Mouse (Mus musculus): Measurements from ENCODE around the gene Tmem165.

The Tmem165 gene

GRCm38 (mm10) chr5:76175051-76175450, 8.6 kb upstream of the Tmem165 start:
- DNase-seq, result no peak

- DNase-seq, result no peak
These were observed 7.3 kb upstream of the Tmem165 start for GRCm38 (mm10) chr5:76176411-76176810.

GRCm38 (mm10) chr5:76176841-76177240, 6.8 kb upstream of the Tmem165 start:
- DNase-seq, result no peak

GRCm38 (mm10) chr5:76177664-76178063, 6.0 kb upstream of the Tmem165 start:
- DNase-seq, result no peak

DNA sequence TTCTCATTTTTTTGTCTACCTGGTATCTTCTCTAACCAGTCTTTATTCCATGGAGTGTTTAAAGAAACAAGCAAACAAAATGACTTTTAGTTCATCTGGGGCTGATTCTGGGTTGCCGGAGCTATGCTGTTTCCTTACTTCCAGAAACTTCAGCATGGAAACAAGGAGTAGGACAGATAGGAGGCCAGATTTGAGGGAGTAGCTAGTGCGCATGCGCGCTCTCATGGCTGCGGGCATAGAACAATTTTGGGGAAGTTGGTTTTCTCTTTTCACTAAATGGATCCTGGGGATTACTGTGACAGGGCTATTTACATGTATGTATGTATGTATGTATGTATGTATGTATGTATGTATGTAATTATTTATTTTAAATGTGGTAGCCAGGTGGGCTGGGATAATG, 4.5 kb upstream of the Tmem165 start:
- DNase-seq, result no peak

DNA sequence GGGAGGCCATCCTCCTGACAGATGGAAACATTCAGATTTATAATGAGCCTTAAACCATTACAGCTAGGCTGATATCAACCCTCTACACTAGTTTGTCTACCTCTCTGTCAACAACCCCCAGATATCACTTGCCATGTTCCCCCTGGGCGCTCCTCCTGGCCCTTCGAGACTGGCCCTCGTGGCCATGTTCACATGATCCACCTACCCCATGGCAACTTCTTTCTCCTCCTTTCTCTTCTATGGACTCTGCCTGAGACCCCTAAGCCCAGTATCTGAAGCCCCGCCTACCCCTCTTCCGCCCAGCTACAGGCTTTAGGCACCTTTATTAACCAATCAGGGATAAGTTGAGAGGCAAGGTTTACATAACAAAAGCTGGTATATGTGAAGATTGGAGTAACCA, 3.9 kb upstream of the Tmem165 start:
- no peak for DNase-seq

GRCm38 (mm10) chr5:76182326-76182725, 1.4 kb upstream of the Tmem165 start:
- no peak for DNase-seq

DNA sequence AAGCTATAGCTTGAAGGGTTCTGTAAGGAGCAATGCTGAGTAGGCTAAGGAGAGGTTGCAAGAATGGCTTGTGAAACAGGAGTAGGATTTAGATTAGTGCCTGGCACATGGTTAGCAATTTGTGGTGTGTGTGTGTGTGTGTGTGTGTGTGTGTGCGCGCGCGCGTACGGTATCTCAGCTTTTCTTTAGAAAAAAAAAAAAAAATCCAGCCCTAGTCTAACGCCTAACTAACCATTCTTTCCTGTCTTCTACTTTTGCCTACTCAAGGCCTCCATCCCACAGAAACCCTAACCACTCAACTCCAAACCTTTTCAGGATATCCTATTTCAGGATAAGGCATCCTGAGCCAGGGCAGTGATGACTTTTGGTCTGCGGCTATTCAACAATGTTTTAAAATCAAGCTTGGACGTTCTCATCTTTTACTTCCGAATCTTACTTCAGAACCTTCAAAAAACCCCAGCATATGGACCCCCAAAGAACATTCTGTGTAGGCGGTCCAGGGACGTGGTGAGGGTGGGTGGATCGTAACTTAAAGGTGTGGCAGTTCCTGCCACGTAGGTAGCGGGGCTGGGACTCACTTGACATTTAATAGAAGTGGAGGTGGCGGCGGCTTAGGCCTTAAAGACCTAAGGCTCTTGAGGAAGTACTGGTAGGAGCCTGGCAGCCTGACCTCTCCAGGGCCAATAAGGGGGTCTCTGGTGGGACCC, 484 bp upstream of the Tmem165 start:
- no peak for DNase-seq

GRCm38 (mm10) chr5:76184286-76185080, 803 bp downstream of the Tmem165 start:
- peak; percentile 64 to 72 for DNase-seq

- DNase-seq, result no peak
These were observed 4.2 kb downstream of the Tmem165 start for GRCm38 (mm10) chr5:76187885-76188284.

GRCm38 (mm10) chr5:76190609-76191008, 6.9 kb downstream of the Tmem165 start:
- DNase-seq, result no peak

DNA sequence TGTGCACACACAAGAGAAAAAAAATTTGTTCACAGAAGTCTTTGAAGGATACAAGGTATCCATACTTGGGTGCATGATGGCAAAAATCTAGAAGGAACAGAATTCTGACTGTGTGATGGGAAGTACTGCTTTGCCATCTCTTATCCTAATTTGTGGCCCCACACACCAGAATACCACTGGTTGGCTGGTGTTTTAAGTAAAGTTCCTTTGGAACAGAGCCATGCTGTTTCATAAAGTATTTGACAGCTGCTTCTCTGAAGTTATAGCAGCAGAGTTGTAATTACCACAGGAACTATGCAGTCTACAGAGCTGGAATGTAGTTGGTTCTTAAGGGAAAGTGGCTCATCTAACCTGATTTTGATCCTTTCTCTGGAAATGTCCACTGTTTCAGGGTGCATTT, 9.4 kb downstream of the Tmem165 start:
- no peak for DNase-seq

DNA sequence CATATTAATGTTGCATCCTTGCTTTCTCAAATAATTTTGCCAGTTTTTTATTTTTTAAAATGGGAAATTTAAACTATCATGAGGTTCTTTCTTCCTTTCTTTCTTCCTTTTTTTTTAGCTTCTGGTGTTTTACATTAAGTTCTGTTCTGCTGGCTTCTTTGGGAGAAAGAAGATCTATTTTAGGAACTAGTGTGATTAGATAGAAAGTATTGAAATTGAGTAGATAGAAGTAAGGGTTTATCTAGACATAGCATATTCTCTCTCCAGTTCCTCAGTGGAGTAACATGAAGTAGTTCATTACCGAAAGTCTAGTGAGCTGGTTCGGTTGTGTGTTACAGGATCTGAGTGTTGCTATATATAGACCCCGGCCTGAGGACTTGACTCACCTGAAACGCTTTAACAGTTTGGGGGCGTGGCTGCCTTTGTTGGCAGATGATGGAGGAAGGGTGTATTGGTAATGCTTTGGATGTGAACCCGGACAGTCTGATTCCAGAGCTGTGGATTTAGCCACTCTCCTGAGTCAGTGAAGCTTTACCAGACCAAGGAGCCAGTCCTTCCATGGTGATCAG, 10.8 kb downstream of the Tmem165 start:
- DNase-seq, result no peak

- DNase-seq, result no peak
These were observed 15.7 kb downstream of the Tmem165 start for GRCm38 (mm10) chr5:76199346-76199745.

- no peak for DNase-seq
These were observed 19.5 kb downstream of the Tmem165 start for GRCm38 (mm10) chr5:76203171-76203570.

- DNase-seq, result no peak
These were observed 22.2 kb downstream of the Tmem165 start for GRCm38 (mm10) chr5:76205886-76206285.

GRCm38 (mm10) chr5:76208066-76208465, 24.4 kb downstream of the Tmem165 start:
- DNase-seq, result no peak

- no peak for DNase-seq
These were observed 33.0 kb downstream of the Tmem165 start for GRCm38 (mm10) chr5:76216691-76217090.

GRCm38 (mm10) chr5:76231171-76231855, 47.6 kb downstream of the Tmem165 start:
- no peak for DNase-seq

DNA sequence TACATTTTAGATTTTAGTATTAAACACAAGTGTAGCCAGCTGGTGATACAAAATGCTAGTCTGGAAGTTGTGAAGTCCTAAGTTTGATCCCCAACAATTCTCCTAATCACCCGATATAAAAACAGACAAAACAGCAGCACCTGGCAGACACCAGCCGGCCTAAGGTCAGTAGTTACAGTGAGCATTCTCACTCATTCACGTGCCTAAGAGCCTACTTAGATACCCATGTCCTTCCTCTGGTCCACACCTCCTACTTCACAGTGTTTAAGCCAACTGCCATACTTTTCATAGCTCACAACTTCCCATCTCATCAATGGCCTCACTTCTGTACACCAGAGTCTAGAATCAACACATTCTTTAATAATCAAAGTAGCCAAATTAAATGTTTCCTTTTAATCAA, 59.6 kb downstream of the Tmem165 start:
- DNase-seq, result no peak

DNA sequence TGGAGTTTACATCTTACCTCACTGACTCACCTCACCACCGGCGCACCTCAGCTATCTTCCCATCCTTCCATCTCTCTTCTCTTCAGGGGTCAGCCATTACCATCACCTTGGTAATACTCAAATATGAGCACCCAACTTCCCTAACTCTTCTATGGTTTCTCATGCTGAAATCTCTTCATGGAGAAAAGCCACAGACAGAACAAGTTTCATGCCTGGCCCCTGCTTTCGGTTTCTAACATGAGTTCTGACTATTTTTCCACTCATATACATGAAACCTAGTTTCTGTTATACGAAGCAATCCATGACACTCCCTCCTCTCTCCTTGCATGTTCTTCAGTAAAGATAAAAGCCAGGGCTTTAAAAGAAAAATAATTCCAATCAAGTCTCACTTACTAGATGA, 60.2 kb downstream of the Tmem165 start:
- no peak for DNase-seq

DNA sequence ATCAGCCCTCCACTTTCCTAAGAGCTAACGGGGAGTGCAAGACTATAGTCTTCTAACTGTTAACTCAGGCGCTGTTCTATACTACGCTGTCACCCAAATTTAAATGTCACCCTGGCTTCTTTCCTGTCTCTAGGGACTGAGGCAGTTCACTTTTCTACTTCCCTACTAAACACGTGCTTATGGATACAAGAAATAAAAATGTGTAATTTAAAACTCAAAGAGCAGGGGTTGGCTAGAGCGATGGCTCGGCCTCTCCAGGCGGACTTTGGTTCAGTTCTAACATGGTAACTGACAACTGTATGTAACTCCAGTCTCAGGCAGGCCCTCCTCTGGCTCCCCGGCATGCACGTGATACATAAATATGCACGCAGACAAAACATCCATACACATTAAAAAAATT, 60.8 kb downstream of the Tmem165 start:
- DNase-seq, result no peak

GRCm38 (mm10) chr5:76245419-76245818, 61.7 kb downstream of the Tmem165 start:
- no peak for DNase-seq
